Mouse (Mus musculus) CH12.LX (cell line): Measurements from ENCODE around the gene Nat14. TPM values are rescaled to one million over a fixed set of nuclear protein-coding genes. Genes with fewer than 3 reads are reported as not detected.

Experiments used
- DNase-seq: peaks from one replicate; pipeline ENCODE4 v3.0.0-alpha.2; 2013; ENCODE audit errors: extremely low read depth
- H3K27ac ChIP-seq: 2 replicates; pipeline ENCODE4 v1.5.1; 2012; ENCODE audit warnings: low read depth, mild to moderate bottlenecking, control low read depth, moderate library complexity; ENCODE audit not compliant: insufficient read depth
- H3K27me3 ChIP-seq: replicated peaks from 2 replicates; pipeline ENCODE3; 2012; ENCODE audit warnings: inconsistent platforms
- H3K36me3 ChIP-seq, 2 experiments: replicated peaks in 1 of 2; 2 replicates each; pipeline versions ENCODE3 to v1.6.1; 2012; ENCODE audit warnings: inconsistent platforms in 1 of 2, low read length in 1 of 2, mild to moderate bottlenecking in 1 of 2, mixed read lengths in 1 of 2, moderate library complexity in 1 of 2; ENCODE audit not compliant: control insufficient read depth in 1 of 2, insufficient read depth in 1 of 2
- H3K4me1 ChIP-seq, 2 experiments: 2 replicates each; pipeline ENCODE4 v1.6.1; 2012; ENCODE audit warnings: inconsistent platforms in 1 of 2, moderate library complexity in 1 of 2; ENCODE audit not compliant: insufficient read depth in 2 of 2, control insufficient read depth in 1 of 2
- H3K4me2 ChIP-seq: 2 replicates; pipeline ENCODE4 v1.6.1; 2012; ENCODE audit warnings: low read depth, mild to moderate bottlenecking, control low read depth; ENCODE audit not compliant: poor library complexity, insufficient read depth, severe bottlenecking
- H3K4me3 ChIP-seq, 3 experiments: fragments of 150-350 bp in 1 of 3; sonication (generic) in 1 of 3; replicated peaks in 1 of 3; 2 replicates each; pipeline versions ENCODE3 to v1.5.1; 2011 to 2012; ENCODE audit warnings: low read depth in 2 of 3, low read length in 2 of 3, mild to moderate bottlenecking in 2 of 3, moderate library complexity in 2 of 3, control low read depth in 1 of 3, improper control_type of control experiment in 1 of 3, inconsistent platforms in 1 of 3, mixed read lengths in 1 of 3; ENCODE audit not compliant: poor library complexity in 1 of 3
- H3K79me2 ChIP-seq: replicated peaks from 2 replicates; pipeline ENCODE4 v1.6.1; 2012; ENCODE audit warnings: mild to moderate bottlenecking, moderate library complexity; ENCODE audit not compliant: control insufficient read depth, poor library complexity, insufficient read depth, severe bottlenecking; ENCODE audit errors: extremely low read depth
- H3K9ac ChIP-seq: 2 replicates; pipeline ENCODE4 v1.6.1; 2012; ENCODE audit warnings: low read depth, mild to moderate bottlenecking, control low read depth, moderate library complexity; ENCODE audit not compliant: insufficient read depth
- H3K9me3 ChIP-seq: replicated peaks from 2 replicates; pipeline ENCODE3; 2012; ENCODE audit warnings: low read length, inconsistent platforms, mixed read lengths
- CHD1 ChIP-seq: IDR thresholded peaks from 2 replicates; pipeline ENCODE4 v1.6.1; 2012; ENCODE audit warnings: low read depth, low read length, improper control_type of control experiment, inconsistent platforms
- CHD2 ChIP-seq: IDR thresholded peaks from 2 replicates; pipeline ENCODE4 v1.6.1; 2011; ENCODE audit warnings: low read length, improper control_type of control experiment
- CTCF ChIP-seq, 2 experiments: IDR thresholded peaks in 1 of 2; conservative IDR thresholded peaks in 1 of 2; 2 replicates each; pipeline ENCODE4 v1.5.1; 2011 to 2012; ENCODE audit warnings: low read depth in 2 of 2, low read length in 2 of 2, improper control_type of control experiment in 1 of 2, inconsistent platforms in 1 of 2, mild to moderate bottlenecking in 1 of 2, moderate library complexity in 1 of 2
- E2F4 ChIP-seq: IDR thresholded peaks from 2 replicates; pipeline ENCODE4 v1.6.1; 2011; ENCODE audit warnings: low read depth, low read length, improper control_type of control experiment; ENCODE audit not compliant: insufficient replicate concordance
- ETS1 ChIP-seq: conservative IDR thresholded peaks from 2 replicates; pipeline ENCODE4 v1.6.1; 2012; ENCODE audit warnings: low read depth, mild to moderate bottlenecking, inconsistent platforms, low read length, improper control_type of control experiment, moderate library complexity
- GABPA ChIP-seq: IDR thresholded peaks from 2 replicates; pipeline ENCODE4 v1.6.1; 2012; ENCODE audit warnings: low read depth, low read length, improper control_type of control experiment, inconsistent platforms; ENCODE audit not compliant: insufficient replicate concordance
- IRF4 ChIP-seq: IDR thresholded peaks from 2 replicates; pipeline ENCODE4 v1.6.1; 2014; ENCODE audit warnings: low read depth, mild to moderate bottlenecking, inconsistent platforms, low read length, improper control_type of control experiment
- JUN ChIP-seq: IDR thresholded peaks from 2 replicates; pipeline ENCODE4 v1.6.1; 2011; ENCODE audit warnings: low read depth, mild to moderate bottlenecking, low read length, improper control_type of control experiment, moderate library complexity; ENCODE audit not compliant: insufficient read depth
- KAT2A ChIP-seq: IDR thresholded peaks from 2 replicates; pipeline ENCODE4 v1.6.1; 2012; ENCODE audit warnings: low read length, improper control_type of control experiment, inconsistent platforms; ENCODE audit not compliant: insufficient replicate concordance
- MAFK ChIP-seq: IDR thresholded peaks from 2 replicates; pipeline ENCODE4 v1.6.1; 2011; ENCODE audit warnings: low read length, improper control_type of control experiment; ENCODE audit not compliant: insufficient replicate concordance
- MAX ChIP-seq: IDR thresholded peaks from 2 replicates; pipeline ENCODE4 v1.6.1; 2011; ENCODE audit warnings: low read length, improper control_type of control experiment
- MAZ ChIP-seq: IDR thresholded peaks from 2 replicates; pipeline ENCODE4 v1.6.1; 2012; ENCODE audit warnings: low read depth, mild to moderate bottlenecking, inconsistent platforms, low read length, improper control_type of control experiment, moderate library complexity
- MEF2A ChIP-seq: IDR thresholded peaks from 2 replicates; pipeline ENCODE4 v1.6.1; 2014; ENCODE audit warnings: low read depth, mild to moderate bottlenecking, inconsistent platforms, low read length, improper control_type of control experiment, borderline replicate concordance
- MXI1 ChIP-seq: IDR thresholded peaks from 2 replicates; pipeline ENCODE4 v1.6.1; 2011; ENCODE audit warnings: mild to moderate bottlenecking, low read depth, low read length, improper control_type of control experiment
- NRF1 ChIP-seq: IDR thresholded peaks from 2 replicates; pipeline ENCODE4 v1.6.1; 2014; ENCODE audit warnings: low read depth, mild to moderate bottlenecking, inconsistent platforms, low read length, improper control_type of control experiment, moderate library complexity
- PAX5 ChIP-seq: IDR thresholded peaks from 2 replicates; pipeline ENCODE4 v1.6.1; 2012; ENCODE audit warnings: low read length, inconsistent platforms, mixed read lengths
- RAD21 ChIP-seq: IDR thresholded peaks from 2 replicates; pipeline ENCODE4 v1.6.1; 2011; ENCODE audit warnings: low read depth, mild to moderate bottlenecking, low read length, improper control_type of control experiment, moderate library complexity
- SMC3 ChIP-seq: IDR thresholded peaks from 2 replicates; pipeline ENCODE4 v1.6.1; 2011; ENCODE audit warnings: low read depth, low read length, improper control_type of control experiment
- UBTF ChIP-seq: IDR thresholded peaks from 2 replicates; pipeline ENCODE4 v1.6.1; 2012; ENCODE audit warnings: low read depth, mild to moderate bottlenecking, inconsistent platforms, low read length, improper control_type of control experiment, moderate library complexity
- USF1 ChIP-seq: IDR thresholded peaks from 2 replicates; pipeline ENCODE4 v1.6.1; 2014; ENCODE audit warnings: low read depth, mild to moderate bottlenecking, inconsistent platforms, low read length, improper control_type of control experiment
- USF2 ChIP-seq: conservative IDR thresholded peaks from 2 replicates; pipeline ENCODE4 v1.6.1; 2011; ENCODE audit warnings: low read depth, low read length, improper control_type of control experiment
- ZMIZ1 ChIP-seq: IDR thresholded peaks from 2 replicates; pipeline ENCODE4 v1.6.1; 2012; ENCODE audit warnings: low read depth, mild to moderate bottlenecking, inconsistent platforms, low read length, improper control_type of control experiment
- ZNF384 ChIP-seq: IDR thresholded peaks from 2 replicates; pipeline ENCODE4 v1.6.1; 2012; ENCODE audit warnings: low read depth, low read length, improper control_type of control experiment, inconsistent platforms
- dilution Hi-C: fragments of 300-500 bp; cut with MboI; formaldehyde crosslinking; loops from 2 replicates; pipeline ENCODE4 v1.14.3; 2020; ENCODE audit warnings: low sequenced_read_pairs; ENCODE audit not compliant: extremely low pct_unique_long_range_greater_than_20kb, extremely low pct_ligation_motif_present
- in situ Hi-C: fragments of 300-500 bp; cut with MboI; formaldehyde crosslinking; loops from 3 replicates; pipeline ENCODE4 v1.14.3; 2019; ENCODE audit warnings: low sequenced_read_pairs, low pct_ligation_motif_present, low pct_unique_long_range_greater_than_20kb, mixed read lengths
- polyA plus RNA-seq: library from polyadenylated mRNA; unstranded; fragments of >175 nt; gene quantifications from 2 replicates; pipeline ENCODE4 v1.2.1, GENCODE M21; 2012; ENCODE audit warnings: low read depth; ENCODE audit not compliant: insufficient read length
- total RNA-seq, 2 experiments: library from RNA; depleted of rRNA; stranded (reverse); fragments of 300-350 nt in 1 of 2; fragments of >200 nt in 1 of 2; gene quantifications; 2 replicates each; pipeline ENCODE4 v1.2.3; 2012 to 2014

Nat14 gene
- total and polyA plus RNA-seq, 3 experiments: 0.27 to 1.3 (median 0.97) TPM

- no peak for TF ChIP-seq ETS1
- no peak for TF ChIP-seq USF2
- TF ChIP-seq ZMIZ1: peak; percentile 53; the same call in 1 of the 2 replicates
- no peak for TF ChIP-seq PAX5
- peak; percentile 31; the same call in 1 of the 2 replicates for TF ChIP-seq MAZ
- no peak; the same call in 1 of the 2 replicates for TF ChIP-seq GABPA
- no peak for TF ChIP-seq JUN
- TF ChIP-seq MEF2A: no peak
- peak; percentile 92 for TF ChIP-seq CHD2
- TF ChIP-seq MAFK: no peak
- TF ChIP-seq KAT2A: peak; percentile 64; the same call in 1 of the 2 replicates
Measured at GRCm38 (mm10) chr7:4915007-4915665, 6.7 kb upstream of the Nat14 start, which contains the start of gene Zfp628 (continued).

GRCm38 (mm10) chr7:4915669-4916416 lies 6.0 kb upstream of the Nat14 start:
- Histone ChIP-seq H3K9me3 (no peaks in the 10 kb centered on the region), H3K9ac (peak overlapping the region; percentile 96), H3K27me3 (no peaks in the 10 kb centered on the region), H3K4me1 (peaks cover 11 to 19% of the 10 kb centered on the region in 2 experiments), H3K79me2 (no peaks in the 10 kb centered on the region), H3K4me2 (peak overlapping the region; percentile 72), H3K27ac (peak overlapping the region; percentile 31; the same call in 1 of the 2 replicates), H3K36me3 (peaks cover 33 to 40% of the 10 kb centered on the region in 2 experiments), H3K4me3 (peak overlapping the region; percentile 76 to 86 (median 84))
- dilution Hi-C loops: no loop called here
- TF ChIP-seq E2F4 (no peak), USF2 (no peak), CHD1 (no peak), ZMIZ1 (no peak), IRF4 (no peak), RAD21 (no peak), NRF1 (no peak), MAFK (no peak), USF1 (no peak), PAX5 (no peak), MXI1 (no peak), MAX (no peak), CTCF (conservative IDR thresholded peaks at IDR 0.05 in 1 of 2, IDR thresholded peaks at IDR 0.05 in 1 of 2; ENCODE audit: low read depth in 2 of 2, low read length in 2 of 2) (no peak), UBTF (no peak), ZNF384 (no peak), SMC3 (no peak)
- in situ Hi-C loops: no loop called here
- DNase-seq: no peak
